Mouse (Mus musculus) stomach, postnatal 0 days (tissue): ENCODE measurements around the gene Brd1.

Experiments used
- CTCF ChIP-seq: IDR thresholded peaks from 2 replicates; pipeline ENCODE4 v1.5.1; 2016; ENCODE audit warnings: antibody characterized with exemption, low read depth, mild to moderate bottlenecking, moderate library complexity
- EP300 ChIP-seq: optimal IDR thresholded peaks from 2 replicates; pipeline ENCODE3; 2016; ENCODE audit warnings: antibody characterized with exemption

- TF ChIP-seq CTCF, result no peak
- TF ChIP-seq EP300, result no peak
Observed at GRCm38 (mm10) chr15:88700759-88701158, 33.3 kb downstream of the Brd1 start.
